Mouse (Mus musculus): ENCODE data around the gene Spsb3. TPM values are rescaled to one million over a fixed set of nuclear protein-coding genes. Genes with fewer than 3 reads are reported as not detected.

The Spsb3 gene
- polyA plus RNA-seq, 2 experiments: 39.4 to 49.6 TPM

DNA sequence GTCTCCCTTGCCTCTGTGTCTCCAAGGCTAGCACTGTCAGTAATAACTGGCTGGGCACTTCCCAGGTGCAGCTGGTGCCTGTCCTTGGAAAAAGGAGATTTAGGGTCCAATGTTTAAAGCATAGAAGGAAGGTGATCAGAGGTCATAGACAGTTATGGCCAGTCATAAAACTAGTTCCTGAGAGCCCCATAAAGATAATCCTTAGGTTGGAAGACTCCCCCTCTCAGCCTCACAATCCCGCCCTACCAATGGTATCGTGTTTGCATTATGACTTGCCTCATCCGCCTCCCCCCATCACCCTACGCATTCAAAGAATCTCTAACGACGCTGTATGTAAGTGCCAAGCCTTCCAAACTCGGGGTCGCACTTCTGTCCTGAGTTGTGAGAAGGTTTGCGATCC is 41.9 kb upstream of the Spsb3 start:
- no peaks in the 10 kb centered on the region for H3K36me3 ChIP-seq (ENCODE audit: control insufficient read depth, insufficient read depth, low read length)

GRCm38 (mm10) chr17:24847386-24847785 is 39.1 kb upstream of the Spsb3 start:
- no peak for TF ChIP-seq POLR2A (IDR thresholded peaks at IDR 0.05; ENCODE audit: borderline replicate concordance, extremely low read depth, insufficient read depth, insufficient read length)
- Histone ChIP-seq H3K27ac (replicated peaks; ENCODE audit: low read depth, low read length) (no peak overlapping the region), H3K36me3 (ENCODE audit: control insufficient read depth, insufficient read depth, low read length) (no peaks in the 10 kb centered on the region), H3K4me1 (ENCODE audit: control insufficient read depth, insufficient read depth, low read length) (peaks cover 11% of the 10 kb centered on the region), H3K9ac (ENCODE audit: low read depth, low read length, severe bottlenecking) (no peak overlapping the region), H3K4me3 (replicated peaks; ENCODE audit: low read length) (no peak overlapping the region), H3K9me3 (ENCODE audit: control insufficient read depth, low read length) (no peaks in the 10 kb centered on the region), H3K27me3 (ENCODE audit: control insufficient read depth, insufficient read depth, low read length) (no peaks in the 10 kb centered on the region), H3K4me2 (replicated peaks; ENCODE audit: low read depth, low read length, severe bottlenecking) (no peak overlapping the region)
- ATAC-seq (ENCODE audit: low FRiP score, low read depth): no peak
- 88% methylated on average over 1 of the region's 1 CpGs for WGBS
- DNase-seq (ENCODE audit: low spot score): no peak

More for the DNA sequence above, 41.9 kb upstream of the Spsb3 start:
- whole genome bisulfite sequencing: 27% methylated on average over 9 of the region's 9 CpGs
- H3K27ac ChIP-seq (replicated peaks; ENCODE audit: low read depth, low read length): no peak overlapping the region
- H3K4me3 ChIP-seq (replicated peaks; ENCODE audit: low read length): no peak overlapping the region
- H3K4me1 ChIP-seq (ENCODE audit: control insufficient read depth, insufficient read depth, low read length): peaks cover 4% of the 10 kb centered on the region; the same call in 1 of the 2 replicates
- no peaks in the 10 kb centered on the region for H3K27me3 ChIP-seq (ENCODE audit: control insufficient read depth, insufficient read depth, low read length)
- no peak for ATAC-seq (ENCODE audit: low FRiP score, low read depth)
- no peaks in the 10 kb centered on the region for H3K9me3 ChIP-seq (ENCODE audit: control insufficient read depth, low read length)
- no peak overlapping the region for H3K4me2 ChIP-seq (replicated peaks; ENCODE audit: low read depth, low read length, severe bottlenecking)
- DNase-seq (ENCODE audit: low spot score): no peak
- H3K9ac ChIP-seq (ENCODE audit: low read depth, low read length, severe bottlenecking): no peak overlapping the region
- no peak for TF ChIP-seq POLR2A (IDR thresholded peaks at IDR 0.05; ENCODE audit: borderline replicate concordance, extremely low read depth, insufficient read depth, insufficient read length)

- H3K27me3 ChIP-seq (ENCODE audit: control insufficient read depth, insufficient read depth, low read length): no peaks in the 10 kb centered on the region
- peaks cover 11% of the 10 kb centered on the region for H3K4me1 ChIP-seq (ENCODE audit: control insufficient read depth, insufficient read depth, low read length)
- no peak for TF ChIP-seq POLR2A (IDR thresholded peaks at IDR 0.05; ENCODE audit: borderline replicate concordance, extremely low read depth, insufficient read depth, insufficient read length)
- H3K4me2 ChIP-seq (replicated peaks; ENCODE audit: low read depth, low read length, severe bottlenecking): peak overlapping the region; percentile 95; the same call in 1 of the 2 replicates
- H3K36me3 ChIP-seq (ENCODE audit: control insufficient read depth, insufficient read depth, low read length): peaks cover 9% of the 10 kb centered on the region
- H3K9ac ChIP-seq (ENCODE audit: low read depth, low read length, severe bottlenecking): no peak overlapping the region
- no peak for ATAC-seq (ENCODE audit: low FRiP score, low read depth)
- no peak overlapping the region for H3K27ac ChIP-seq (replicated peaks; ENCODE audit: low read depth, low read length)
- no peak for DNase-seq (ENCODE audit: low spot score)
- peak overlapping the region; percentile 66; the same call in 1 of the 2 replicates for H3K4me3 ChIP-seq (replicated peaks; ENCODE audit: low read length)
- no peaks in the 10 kb centered on the region for H3K9me3 ChIP-seq (ENCODE audit: control insufficient read depth, low read length)
Observed at GRCm38 (mm10) chr17:24848600-24849031, 37.8 kb upstream of the Spsb3 start.

DNA sequence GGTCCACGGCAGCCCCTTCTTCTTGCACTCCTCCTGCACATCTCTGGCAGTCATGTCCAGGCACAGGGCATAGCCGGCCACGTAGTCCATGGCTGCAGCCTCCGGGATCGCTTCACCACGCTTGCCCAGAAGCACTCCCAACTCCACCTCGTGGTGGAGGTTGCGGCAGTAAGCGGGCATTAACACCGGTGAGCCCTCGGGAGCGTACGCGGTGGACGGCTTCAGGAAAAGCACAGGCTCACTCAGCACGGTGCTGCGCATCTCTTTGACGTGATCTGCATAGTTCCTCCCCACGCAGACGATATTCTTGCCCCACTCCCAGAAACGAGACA is 36.7 kb upstream of the Spsb3 start:
- 0% methylated on average over 21 of the region's 21 CpGs for WGBS
- ATAC-seq (ENCODE audit: low FRiP score, low read depth) (peak; percentile 51), DNase-seq (ENCODE audit: low spot score) (no peak)
- no peaks in the 10 kb centered on the region for H3K9me3 ChIP-seq (ENCODE audit: control insufficient read depth, low read length)
- H3K9ac ChIP-seq (ENCODE audit: low read depth, low read length, severe bottlenecking): peak overlapping the region; percentile 66
- H3K36me3 ChIP-seq (ENCODE audit: control insufficient read depth, insufficient read depth, low read length): peaks cover 13% of the 10 kb centered on the region
- no peaks in the 10 kb centered on the region for H3K27me3 ChIP-seq (ENCODE audit: control insufficient read depth, insufficient read depth, low read length)
- H3K27ac ChIP-seq (replicated peaks; ENCODE audit: low read depth, low read length): peak overlapping the region; percentile 81
- H3K4me2 ChIP-seq (replicated peaks; ENCODE audit: low read depth, low read length, severe bottlenecking): peak overlapping the region; percentile 95
- peak overlapping the region; percentile 66 for H3K4me3 ChIP-seq (replicated peaks; ENCODE audit: low read length)
- 0 out of 2 replicates have a peak, but pooled peaks have one; percentile 19 for TF ChIP-seq POLR2A (IDR thresholded peaks at IDR 0.05; ENCODE audit: borderline replicate concordance, extremely low read depth, insufficient read depth, insufficient read length)
- peaks cover 11% of the 10 kb centered on the region for H3K4me1 ChIP-seq (ENCODE audit: control insufficient read depth, insufficient read depth, low read length)

- H3K36me3 ChIP-seq (ENCODE audit: control insufficient read depth, insufficient read depth, low read length): peaks cover 13% of the 10 kb centered on the region
- under 1% methylated on average over 49 of the region's 58 CpGs for WGBS
- DNase-seq (ENCODE audit: low spot score): peak; percentile 99
Observed at GRCm38 (mm10) chr17:24850065-24850772, 36.2 kb upstream of the Spsb3 start, which contains the start of gene Fahd1. Gene Fahd1, minus strand, starts transcription at chr17:24850364.

More at GRCm38 (mm10) chr17:24850065-24850772, 36.2 kb upstream of the Spsb3 start, which contains the start of gene Fahd1:
- Histone ChIP-seq H3K4me3 (replicated peaks; ENCODE audit: low read length) (peak within 1 kb of the TSS; percentile 66), H3K27ac (replicated peaks; ENCODE audit: low read depth, low read length) (peak within 1 kb of the TSS; percentile 81), H3K27me3 (ENCODE audit: control insufficient read depth, insufficient read depth, low read length) (no peaks in the 10 kb centered on the region), H3K4me2 (replicated peaks; ENCODE audit: low read depth, low read length, severe bottlenecking) (peak within 1 kb of the TSS; percentile 95), H3K9ac (ENCODE audit: low read depth, low read length, severe bottlenecking) (peak within 1 kb of the TSS; percentile 66), H3K9me3 (ENCODE audit: control insufficient read depth, low read length) (no peaks in the 10 kb centered on the region), H3K4me1 (ENCODE audit: control insufficient read depth, insufficient read depth, low read length) (peaks cover 11% of the 10 kb centered on the region)
- ATAC-seq (ENCODE audit: low FRiP score, low read depth): peak; percentile 100
- 0 out of 2 replicates have a peak, but pooled peaks have one; percentile 44 for TF ChIP-seq POLR2A (IDR thresholded peaks at IDR 0.05; ENCODE audit: borderline replicate concordance, extremely low read depth, insufficient read depth, insufficient read length)

All from limb, embryonic 14.5 days (tissue).